Mouse (Mus musculus): ENCODE data around the gene Atp6v0a2.
"Not testable (repeated sequence)": the region's sequence is repeated elsewhere in the genome, so short reads cannot be mapped to it uniquely, and the experiment has no call there.

- not testable (repeated sequence) for TF ChIP-seq CTCF, POLR2A (IDR thresholded peaks at IDR 0.05; ENCODE audit: insufficient read depth, low read depth, low read length)
Observed at GRCm38 (mm10) chr5:124599726-124600125, 28.6 kb upstream of the Atp6v0a2 start.

Data from olfactory bulb, adult 2 months (tissue).